Mouse (Mus musculus): ENCODE data around the gene Rufy4.

GRCm38 (mm10) chr1:74124991-74125552 is at the start of gene Rufy4:
- TF ChIP-seq CTCF (IDR thresholded peaks at IDR 0.05; ENCODE audit: control insufficient read depth, insufficient read depth, insufficient replicate concordance, low read depth, low read length) (peak; percentile 43; the same call in 1 of the 2 replicates), POLR2A (IDR thresholded peaks at IDR 0.05; ENCODE audit: control insufficient read depth, low read depth, low read length) (no peak)
